Mouse (Mus musculus) heart, postnatal 0 days (tissue): ENCODE data around the gene Reln.

Experiments used
- CTCF ChIP-seq: IDR thresholded peaks from 2 replicates; pipeline ENCODE4 v1.5.1; 2016; ENCODE audit warnings: antibody characterized with exemption, control low read depth, low read depth
- EP300 ChIP-seq: IDR thresholded peaks from 2 replicates; pipeline ENCODE4 v1.6.1; 2016; ENCODE audit warnings: antibody characterized with exemption, low read depth

DNA sequence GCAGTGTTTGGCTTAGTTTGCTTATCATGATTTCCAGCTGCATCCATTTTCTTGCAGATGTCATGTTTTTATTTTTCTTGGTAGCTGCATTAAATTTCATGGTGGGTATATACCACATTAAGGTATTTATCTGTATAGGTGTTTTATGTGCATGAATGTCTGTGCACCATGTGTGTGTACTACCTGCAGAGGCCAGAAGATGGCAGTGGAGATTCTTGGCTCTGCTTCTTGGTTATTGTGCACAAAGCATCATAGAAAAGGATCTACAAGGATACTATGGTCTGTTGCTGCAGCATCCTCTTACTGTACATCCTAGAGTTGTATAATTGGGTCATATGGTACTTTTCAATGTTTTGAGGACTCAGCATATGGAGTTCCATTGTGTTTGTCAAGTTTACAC lies 428.5 kb downstream of the Reln start:
- TF ChIP-seq CTCF (no peak), EP300 (no peak)
